Mouse (Mus musculus): ENCODE data around the gene Itgav.
A peak's percentile ranks its signal among the peaks of the same experiment; 100 is the strongest.

The Itgav gene

GRCm38 (mm10) chr2:83748581-83749118 lies 24.5 kb downstream of the Itgav start:
- no peak for DNase-seq (ENCODE audit: low spot score)

- no peak for DNase-seq (ENCODE audit: low spot score)
Observed at GRCm38 (mm10) chr2:83753008-83753407, 28.8 kb downstream of the Itgav start.

- DNase-seq (ENCODE audit: low spot score): no peak
Observed at GRCm38 (mm10) chr2:83754306-83754837, 30.2 kb downstream of the Itgav start.

GRCm38 (mm10) chr2:83758606-83759215 lies 34.5 kb downstream of the Itgav start:
- no peak for DNase-seq (ENCODE audit: low spot score)

- peak; percentile 76 for DNase-seq (ENCODE audit: low spot score)
Observed at GRCm38 (mm10) chr2:83759216-83759648, 35.0 kb downstream of the Itgav start.

GRCm38 (mm10) chr2:83759667-83760066 lies 35.5 kb downstream of the Itgav start:
- DNase-seq (ENCODE audit: low spot score): peak; percentile 77

- no peak for DNase-seq (ENCODE audit: low spot score)
Observed at GRCm38 (mm10) chr2:83760112-83760511, 35.9 kb downstream of the Itgav start.

GRCm38 (mm10) chr2:83761506-83761905 lies 37.3 kb downstream of the Itgav start:
- DNase-seq (ENCODE audit: low spot score): peak; percentile 27

- peak; percentile 25 for DNase-seq (ENCODE audit: low spot score)
Observed at GRCm38 (mm10) chr2:83762106-83762855, 38.1 kb downstream of the Itgav start.

GRCm38 (mm10) chr2:83766058-83766457 lies 41.9 kb downstream of the Itgav start:
- DNase-seq (ENCODE audit: low spot score): no peak

GRCm38 (mm10) chr2:83766878-83767277 lies 42.7 kb downstream of the Itgav start:
- no peak for DNase-seq (ENCODE audit: low spot score)

- DNase-seq (ENCODE audit: low spot score): no peak
Observed at GRCm38 (mm10) chr2:83768311-83769047, 44.3 kb downstream of the Itgav start.

- peak; percentile 83 for DNase-seq (ENCODE audit: low spot score)
Observed at GRCm38 (mm10) chr2:83771155-83771812, 47.1 kb downstream of the Itgav start.

GRCm38 (mm10) chr2:83791330-83792073 lies 67.3 kb downstream of the Itgav start:
- DNase-seq (ENCODE audit: low spot score): no peak

- peak; percentile 73 for DNase-seq (ENCODE audit: low spot score)
Observed at GRCm38 (mm10) chr2:83792102-83792501, 67.9 kb downstream of the Itgav start.

GRCm38 (mm10) chr2:83795766-83796165 lies 71.6 kb downstream of the Itgav start:
- DNase-seq (ENCODE audit: low spot score): no peak

- no peak for DNase-seq (ENCODE audit: low spot score)
Observed at GRCm38 (mm10) chr2:83797902-83798497, 73.8 kb downstream of the Itgav start.

GRCm38 (mm10) chr2:83812483-83813272 lies 88.5 kb downstream of the Itgav start, which contains the start of gene Fam171b:
Fam171b (plus strand) TSS chr2:83812636.
- DNase-seq (ENCODE audit: low spot score): peak; percentile 81

GRCm38 (mm10) chr2:83813273-83813892 lies 89.2 kb downstream of the Itgav start:
- DNase-seq (ENCODE audit: low spot score): peak; percentile 36
